Mouse (Mus musculus): ENCODE measurements around the gene Wnt5b. TPM values are rescaled to one million over a fixed set of nuclear protein-coding genes. Genes with fewer than 3 reads are reported as not detected.

Wnt5b gene
- polyA plus RNA-seq, 1 experiment from 2014 or later = 6.2 TPM

- H3K27me3 ChIP-seq (ENCODE audit: control insufficient read depth, insufficient read depth, low read length) = no peaks in the 10 kb centered on the region
- H3K9ac ChIP-seq (ENCODE audit: low read length) = no peak overlapping the region
- H3K4me1 ChIP-seq (ENCODE audit: control insufficient read depth, insufficient read depth, low read length) = no peaks in the 10 kb centered on the region
- no peak overlapping the region for H3K4me3 ChIP-seq (replicated peaks; ENCODE audit: low read length)
- H3K9me3 ChIP-seq (replicated peaks; ENCODE audit: control insufficient read depth, low read length) = no peaks in the 10 kb centered on the region
- no peaks in the 10 kb centered on the region for H3K36me3 ChIP-seq (ENCODE audit: control insufficient read depth, insufficient read depth, low read length)
- H3K27ac ChIP-seq (ENCODE audit: low read length) = no peak overlapping the region
- no peak overlapping the region for H3K4me2 ChIP-seq (ENCODE audit: low read depth, low read length)
- ATAC-seq (ENCODE audit: insufficient read depth, low FRiP score) = no peak
- WGBS = 89% methylated on average over 11 of the region's 11 CpGs
Measured at GRCm38 (mm10) chr6:119512701-119513100, 31.4 kb downstream of the Wnt5b start.

- ATAC-seq (ENCODE audit: insufficient read depth, low FRiP score) = no peak
- no peaks in the 10 kb centered on the region for H3K4me1 ChIP-seq (ENCODE audit: control insufficient read depth, insufficient read depth, low read length)
- H3K9ac ChIP-seq (ENCODE audit: low read length) = no peak overlapping the region
- H3K27me3 ChIP-seq (ENCODE audit: control insufficient read depth, insufficient read depth, low read length) = no peaks in the 10 kb centered on the region
- no peak overlapping the region for H3K4me3 ChIP-seq (replicated peaks; ENCODE audit: low read length)
- H3K27ac ChIP-seq (ENCODE audit: low read length) = no peak overlapping the region
- H3K36me3 ChIP-seq (ENCODE audit: control insufficient read depth, insufficient read depth, low read length) = no peaks in the 10 kb centered on the region
- H3K9me3 ChIP-seq (replicated peaks; ENCODE audit: control insufficient read depth, low read length) = no peaks in the 10 kb centered on the region
- WGBS = 87% methylated on average over 13 of the region's 13 CpGs
- H3K4me2 ChIP-seq (ENCODE audit: low read depth, low read length) = no peak overlapping the region
Measured at GRCm38 (mm10) chr6:119509437-119510037, 34.6 kb downstream of the Wnt5b start.

DNA sequence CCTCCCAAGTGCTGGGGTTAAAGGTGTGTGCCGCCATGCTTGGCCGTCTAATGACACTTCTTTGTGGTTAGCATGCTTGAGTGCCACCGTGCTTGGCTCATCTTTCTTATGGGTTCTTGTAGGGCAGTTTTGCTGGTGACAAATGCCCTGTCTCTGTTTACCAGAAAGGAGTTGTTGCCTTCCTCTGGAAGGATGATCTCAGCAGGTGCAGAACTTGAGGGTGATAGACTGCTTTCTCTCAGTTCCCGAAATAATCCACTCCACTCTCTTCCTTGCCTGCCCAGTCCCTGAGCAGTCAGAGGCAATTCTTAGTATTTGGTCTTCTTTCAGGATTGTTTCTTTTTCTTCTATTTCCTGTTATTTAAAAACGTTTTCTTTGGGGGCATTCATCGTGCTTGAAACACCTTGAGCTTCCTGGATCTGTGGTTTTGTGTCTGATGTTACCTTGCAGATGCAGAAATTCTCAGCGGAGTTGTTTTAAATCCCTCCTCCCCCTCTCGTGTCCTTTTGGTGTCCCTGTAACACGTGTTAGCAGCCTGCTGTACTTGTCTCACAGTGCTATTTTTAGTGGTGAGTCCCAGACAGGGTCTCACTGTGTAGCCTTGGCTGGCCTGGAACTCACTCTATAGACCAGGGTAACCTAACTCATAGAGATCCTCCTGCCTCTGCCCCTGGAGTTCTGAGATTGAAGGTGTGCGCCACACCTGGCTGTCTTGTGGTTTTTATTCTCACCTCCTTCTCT is 35.3 kb downstream of the Wnt5b start:
- H3K4me3 ChIP-seq (replicated peaks; ENCODE audit: low read length) = no peak overlapping the region
- no peaks in the 10 kb centered on the region for H3K27me3 ChIP-seq (ENCODE audit: control insufficient read depth, insufficient read depth, low read length)
- no peak overlapping the region for H3K4me2 ChIP-seq (ENCODE audit: low read depth, low read length)
- H3K27ac ChIP-seq (ENCODE audit: low read length) = no peak overlapping the region
- no peaks in the 10 kb centered on the region for H3K9me3 ChIP-seq (replicated peaks; ENCODE audit: control insufficient read depth, low read length)
- H3K4me1 ChIP-seq (ENCODE audit: control insufficient read depth, insufficient read depth, low read length) = no peaks in the 10 kb centered on the region
- 80% methylated on average over 10 of the region's 10 CpGs for WGBS
- no peaks in the 10 kb centered on the region for H3K36me3 ChIP-seq (ENCODE audit: control insufficient read depth, insufficient read depth, low read length)
- no peak overlapping the region for H3K9ac ChIP-seq (ENCODE audit: low read length)
- no peak for ATAC-seq (ENCODE audit: insufficient read depth, low FRiP score)

DNA sequence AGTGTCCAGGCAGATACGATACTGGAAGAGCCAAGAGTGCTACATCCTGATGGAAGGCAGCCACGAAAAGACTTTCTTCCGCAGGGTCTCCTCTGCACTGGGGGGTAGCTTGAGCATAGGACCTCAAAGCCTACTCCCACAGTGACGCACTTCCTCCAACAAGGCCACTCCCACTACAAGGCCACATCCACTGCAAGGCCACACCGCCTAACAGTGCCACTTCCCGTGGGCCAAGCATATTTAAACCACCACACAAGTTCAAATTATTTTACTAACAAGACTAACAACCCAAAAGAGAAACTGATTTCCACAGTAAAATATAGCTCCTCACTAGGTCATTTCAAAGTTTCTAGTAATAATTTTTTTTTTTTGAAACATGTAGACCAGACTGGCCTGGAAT is 35.9 kb downstream of the Wnt5b start:
- Histone ChIP-seq H3K27ac (ENCODE audit: low read length) (no peak overlapping the region), H3K9me3 (replicated peaks; ENCODE audit: control insufficient read depth, low read length) (no peaks in the 10 kb centered on the region), H3K4me2 (ENCODE audit: low read depth, low read length) (no peak overlapping the region), H3K27me3 (ENCODE audit: control insufficient read depth, insufficient read depth, low read length) (no peaks in the 10 kb centered on the region), H3K36me3 (ENCODE audit: control insufficient read depth, insufficient read depth, low read length) (no peaks in the 10 kb centered on the region), H3K4me1 (ENCODE audit: control insufficient read depth, insufficient read depth, low read length) (no peaks in the 10 kb centered on the region), H3K4me3 (replicated peaks; ENCODE audit: low read length) (no peak overlapping the region), H3K9ac (ENCODE audit: low read length) (no peak overlapping the region)
- no peak for ATAC-seq (ENCODE audit: insufficient read depth, low FRiP score)
- 94% methylated on average over 6 of the region's 6 CpGs for WGBS

GRCm38 (mm10) chr6:119505525-119506225 is 38.5 kb downstream of the Wnt5b start:
- H3K4me2 ChIP-seq (ENCODE audit: low read depth, low read length) = no peak overlapping the region
- H3K9me3 ChIP-seq (replicated peaks; ENCODE audit: control insufficient read depth, low read length) = no peaks in the 10 kb centered on the region
- no peak overlapping the region for H3K4me3 ChIP-seq (replicated peaks; ENCODE audit: low read length)
- no peaks in the 10 kb centered on the region for H3K4me1 ChIP-seq (ENCODE audit: control insufficient read depth, insufficient read depth, low read length)
- no peaks in the 10 kb centered on the region for H3K36me3 ChIP-seq (ENCODE audit: control insufficient read depth, insufficient read depth, low read length)
- 70% methylated on average over 9 of the region's 9 CpGs for WGBS
- no peaks in the 10 kb centered on the region for H3K27me3 ChIP-seq (ENCODE audit: control insufficient read depth, insufficient read depth, low read length)
- ATAC-seq (ENCODE audit: insufficient read depth, low FRiP score) = no peak
- H3K27ac ChIP-seq (ENCODE audit: low read length) = no peak overlapping the region
- H3K9ac ChIP-seq (ENCODE audit: low read length) = no peak overlapping the region

DNA sequence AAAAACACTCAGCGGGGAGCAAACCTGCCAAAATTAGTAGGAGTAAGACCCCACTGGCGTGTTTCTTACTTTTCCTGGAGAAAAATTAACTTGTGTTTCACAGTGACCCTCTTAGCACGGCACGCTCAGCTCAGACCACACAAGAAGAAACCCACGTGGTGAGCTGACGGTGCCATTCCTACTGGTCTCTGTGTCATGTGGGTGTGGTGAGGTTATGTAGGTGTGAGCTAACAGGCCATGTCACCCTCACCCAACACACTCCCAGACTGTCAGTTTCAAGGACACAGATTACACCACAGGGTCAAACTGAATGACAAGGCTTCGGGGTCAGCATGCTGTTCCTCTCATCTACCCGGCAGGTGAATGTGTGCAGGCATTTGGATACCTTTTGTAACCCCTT is 39.4 kb downstream of the Wnt5b start:
- Histone ChIP-seq H3K36me3 (ENCODE audit: control insufficient read depth, insufficient read depth, low read length) (no peaks in the 10 kb centered on the region), H3K9ac (ENCODE audit: low read length) (no peak overlapping the region), H3K9me3 (replicated peaks; ENCODE audit: control insufficient read depth, low read length) (no peaks in the 10 kb centered on the region), H3K4me1 (ENCODE audit: control insufficient read depth, insufficient read depth, low read length) (no peaks in the 10 kb centered on the region), H3K27ac (ENCODE audit: low read length) (no peak overlapping the region), H3K4me2 (ENCODE audit: low read depth, low read length) (no peak overlapping the region), H3K4me3 (replicated peaks; ENCODE audit: low read length) (no peak overlapping the region), H3K27me3 (ENCODE audit: control insufficient read depth, insufficient read depth, low read length) (no peaks in the 10 kb centered on the region)
- 67% methylated on average over 8 of the region's 8 CpGs for WGBS
- no peak for ATAC-seq (ENCODE audit: insufficient read depth, low FRiP score)

DNA sequence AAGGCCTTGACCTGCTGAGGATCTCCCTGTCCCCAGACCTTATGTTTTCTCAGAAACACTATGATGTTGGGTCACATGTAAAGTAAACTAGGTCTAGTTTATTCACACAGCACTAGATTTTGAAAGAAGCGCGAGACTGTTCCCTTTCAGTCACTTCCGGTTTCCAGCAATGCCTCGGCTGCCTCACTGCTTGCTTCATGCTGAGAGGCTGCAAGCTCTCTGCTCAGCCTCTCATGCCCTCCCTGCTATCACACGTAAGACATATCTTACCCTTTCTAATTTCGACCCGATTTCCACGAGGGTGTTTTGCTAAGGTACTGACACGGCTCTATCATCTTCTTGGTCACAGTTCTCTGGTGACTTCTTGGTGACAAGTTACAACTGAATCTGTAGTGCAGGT is 42.1 kb downstream of the Wnt5b start:
- Histone ChIP-seq H3K4me2 (ENCODE audit: low read depth, low read length) (no peak overlapping the region), H3K27ac (ENCODE audit: low read length) (no peak overlapping the region), H3K9me3 (replicated peaks; ENCODE audit: control insufficient read depth, low read length) (no peaks in the 10 kb centered on the region), H3K27me3 (ENCODE audit: control insufficient read depth, insufficient read depth, low read length) (no peaks in the 10 kb centered on the region), H3K4me3 (replicated peaks; ENCODE audit: low read length) (no peak overlapping the region), H3K9ac (ENCODE audit: low read length) (no peak overlapping the region), H3K4me1 (ENCODE audit: control insufficient read depth, insufficient read depth, low read length) (no peaks in the 10 kb centered on the region), H3K36me3 (ENCODE audit: control insufficient read depth, insufficient read depth, low read length) (no peaks in the 10 kb centered on the region)
- WGBS = 50% methylated on average over 9 of the region's 9 CpGs
- no peak for ATAC-seq (ENCODE audit: insufficient read depth, low FRiP score)

GRCm38 (mm10) chr6:119500086-119500485 is 44.1 kb downstream of the Wnt5b start:
- Histone ChIP-seq H3K9me3 (replicated peaks; ENCODE audit: control insufficient read depth, low read length) (no peaks in the 10 kb centered on the region), H3K36me3 (ENCODE audit: control insufficient read depth, insufficient read depth, low read length) (no peaks in the 10 kb centered on the region), H3K9ac (ENCODE audit: low read length) (no peak overlapping the region), H3K4me3 (replicated peaks; ENCODE audit: low read length) (no peak overlapping the region), H3K27me3 (ENCODE audit: control insufficient read depth, insufficient read depth, low read length) (no peaks in the 10 kb centered on the region), H3K4me1 (ENCODE audit: control insufficient read depth, insufficient read depth, low read length) (no peaks in the 10 kb centered on the region), H3K4me2 (ENCODE audit: low read depth, low read length) (no peak overlapping the region), H3K27ac (ENCODE audit: low read length) (no peak overlapping the region)
- no peak for ATAC-seq (ENCODE audit: insufficient read depth, low FRiP score)
- WGBS = 66% methylated on average over 5 of the region's 5 CpGs

GRCm38 (mm10) chr6:119499271-119499670 is 44.9 kb downstream of the Wnt5b start:
- H3K27me3 ChIP-seq (ENCODE audit: control insufficient read depth, insufficient read depth, low read length) = no peaks in the 10 kb centered on the region
- H3K36me3 ChIP-seq (ENCODE audit: control insufficient read depth, insufficient read depth, low read length) = no peaks in the 10 kb centered on the region
- WGBS = 12% methylated on average over 5 of the region's 5 CpGs
- no peak overlapping the region for H3K27ac ChIP-seq (ENCODE audit: low read length)
- H3K9ac ChIP-seq (ENCODE audit: low read length) = no peak overlapping the region
- ATAC-seq (ENCODE audit: insufficient read depth, low FRiP score) = no peak
- H3K4me3 ChIP-seq (replicated peaks; ENCODE audit: low read length) = no peak overlapping the region
- no peaks in the 10 kb centered on the region for H3K9me3 ChIP-seq (replicated peaks; ENCODE audit: control insufficient read depth, low read length)
- H3K4me1 ChIP-seq (ENCODE audit: control insufficient read depth, insufficient read depth, low read length) = no peaks in the 10 kb centered on the region
- H3K4me2 ChIP-seq (ENCODE audit: low read depth, low read length) = no peak overlapping the region
